Mouse (Mus musculus) thymus, adult 2 months (tissue): ENCODE results near the gene Fam160a1. TPM values are rescaled to one million over a fixed set of nuclear protein-coding genes. Genes with fewer than 3 reads are reported as not detected.

Source experiments
- DNase-seq: peaks from one replicate; pipeline ENCODE4 v3.0.0; 2021
- H3K27ac ChIP-seq: fragments of 200-500 bp; 2 replicates; pipeline ENCODE4 v1.5.1; 2012; ENCODE audit warnings: low read length, control low read depth; ENCODE audit not compliant: control insufficient read depth, insufficient read depth
- H3K27me3 ChIP-seq: fragments of 200-500 bp; 2 replicates; pipeline ENCODE4 v1.6.1; 2012; ENCODE audit warnings: mild to moderate bottlenecking, low read length, moderate library complexity, mixed read lengths; ENCODE audit not compliant: control insufficient read depth, insufficient read depth
- H3K36me3 ChIP-seq: fragments of 200-500 bp; 2 replicates; pipeline ENCODE4 v1.6.1; 2012; ENCODE audit warnings: mild to moderate bottlenecking, low read length, moderate library complexity; ENCODE audit not compliant: control insufficient read depth, insufficient read depth
- H3K4me1 ChIP-seq: fragments of 200-500 bp; replicated peaks from 2 replicates; pipeline ENCODE4 v1.6.1; 2012; ENCODE audit warnings: low read length; ENCODE audit not compliant: control insufficient read depth, insufficient read depth
- H3K4me3 ChIP-seq: fragments of 200-500 bp; 2 replicates; pipeline ENCODE4 v1.5.1; 2012; ENCODE audit warnings: mild to moderate bottlenecking, low read length, control low read depth, moderate library complexity; ENCODE audit not compliant: control insufficient read depth, insufficient read depth
- CTCF ChIP-seq: fragments of 200-500 bp; IDR thresholded peaks from 2 replicates; pipeline ENCODE4 v1.5.1; 2012; ENCODE audit warnings: mild to moderate bottlenecking, control low read depth, low read length, moderate library complexity, borderline replicate concordance; ENCODE audit not compliant: control insufficient read depth, poor library complexity, insufficient read depth; ENCODE audit errors: extremely low read depth
- POLR2A ChIP-seq: fragments of 200-500 bp; IDR thresholded peaks from 2 replicates; pipeline ENCODE4 v1.6.1; 2012; ENCODE audit warnings: mild to moderate bottlenecking, low read length, control low read depth, moderate library complexity; ENCODE audit not compliant: control insufficient read depth, poor library complexity, insufficient read depth; ENCODE audit errors: extremely low read depth
- WGBS: fragments of 180-500 bp; shearing (Covaris S2); methylation state at CpG from one replicate; pipeline ENCODE4 v1.1.7; 2018; 5-methylcytosine and 5-hydroxymethylcytosine counted together
- polyA plus RNA-seq: library from polyadenylated mRNA; depleted of rRNA; stranded (reverse); fragments of >200 nt; gene quantifications from 2 replicates; pipeline ENCODE4 v1.2.3, GENCODE M21; 2012

Gene Fam160a1
- polyA plus RNA-seq, 1 experiment = 5.4 TPM

DNA sequence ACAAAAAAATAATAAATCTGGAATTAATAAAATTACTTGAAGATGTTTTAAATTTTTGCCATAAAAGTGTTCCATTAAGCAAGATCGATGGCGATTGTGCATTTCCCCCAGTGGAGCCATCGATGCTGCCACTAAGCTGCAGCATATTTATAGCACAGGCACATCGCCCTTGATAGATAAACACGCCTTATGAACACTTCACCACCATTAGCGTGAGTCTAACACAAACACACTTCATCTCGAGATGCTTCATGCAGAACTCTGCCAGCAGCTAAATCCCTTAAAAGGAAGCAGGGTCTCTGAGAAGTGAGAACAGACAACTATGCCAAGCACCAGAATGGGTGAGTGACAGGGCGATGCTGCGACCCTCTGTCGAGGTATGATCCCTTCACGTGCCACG lies 150.4 kb downstream of the Fam160a1 start:
- Histone ChIP-seq H3K4me3 (no peak overlapping the region), H3K4me1 (no peaks in the 10 kb centered on the region), H3K36me3 (no peaks in the 10 kb centered on the region), H3K27ac (no peak overlapping the region), H3K27me3 (no peaks in the 10 kb centered on the region)
- 93% methylated on average over 12 of the region's 12 CpGs for WGBS
- TF ChIP-seq CTCF = no peak
- TF ChIP-seq POLR2A = no peak
- no peak for DNase-seq

DNA sequence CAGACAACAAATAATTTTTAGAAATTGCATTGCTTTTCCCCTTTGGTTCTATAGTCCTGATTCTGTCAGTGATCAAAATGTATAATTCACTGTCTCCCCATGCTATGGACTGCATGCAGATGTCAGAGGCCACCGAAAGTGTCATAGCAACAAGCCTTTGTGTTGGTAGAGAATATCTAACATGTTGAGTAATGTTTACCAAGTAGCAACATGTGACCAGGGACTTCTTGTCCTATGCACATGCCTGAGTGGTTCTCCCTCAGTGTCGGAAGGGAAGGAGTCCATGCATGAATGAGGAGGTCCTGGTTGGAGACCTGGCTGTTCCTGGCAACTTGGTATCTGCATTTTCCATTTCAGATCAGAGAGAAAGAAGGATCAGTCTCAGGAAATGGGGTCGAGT lies 150.9 kb downstream of the Fam160a1 start:
- no peak for DNase-seq
- H3K27ac ChIP-seq = no peak overlapping the region
- WGBS = 87% methylated on average over 3 of the region's 3 CpGs
- TF ChIP-seq POLR2A = no peak
- TF ChIP-seq CTCF = no peak
- H3K4me1 ChIP-seq = no peaks in the 10 kb centered on the region
- H3K36me3 ChIP-seq = no peaks in the 10 kb centered on the region
- H3K27me3 ChIP-seq = no peaks in the 10 kb centered on the region
- no peak overlapping the region for H3K4me3 ChIP-seq

DNA sequence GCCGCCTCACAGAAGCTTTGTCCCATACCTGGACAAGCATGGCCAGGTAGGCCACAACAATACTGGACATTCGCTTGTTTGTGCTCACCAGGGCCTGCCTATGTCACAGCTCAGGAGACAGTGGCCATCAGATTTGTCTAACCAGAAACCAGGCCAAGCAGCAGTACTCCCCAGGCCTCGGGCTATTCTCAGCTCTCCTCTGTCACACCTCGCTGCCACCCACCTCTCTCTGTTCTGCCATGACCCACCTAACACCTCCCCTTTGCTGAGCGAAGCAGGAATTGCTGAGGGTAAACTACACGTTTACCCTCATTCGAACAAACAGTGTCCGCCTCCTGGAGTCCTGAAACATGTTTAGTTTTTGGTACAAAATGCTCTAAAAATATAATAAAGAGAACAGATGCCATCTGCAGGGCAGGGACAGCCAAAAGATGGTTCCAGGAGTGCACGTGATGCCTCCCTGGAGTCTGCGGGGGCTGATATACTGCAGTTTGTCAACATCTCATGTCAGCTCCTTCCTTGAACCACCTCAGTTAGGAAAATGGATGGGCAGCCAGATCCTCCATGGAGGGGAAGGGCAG lies 152.4 kb downstream of the Fam160a1 start:
- TF ChIP-seq POLR2A (no peak), CTCF (no peak)
- DNase-seq = no peak
- no peaks in the 10 kb centered on the region for H3K36me3 ChIP-seq
- H3K27ac ChIP-seq = no peak overlapping the region
- no peaks in the 10 kb centered on the region for H3K27me3 ChIP-seq
- 91% methylated on average over 10 of the region's 10 CpGs for WGBS
- no peaks in the 10 kb centered on the region for H3K4me1 ChIP-seq
- H3K4me3 ChIP-seq = no peak overlapping the region

DNA sequence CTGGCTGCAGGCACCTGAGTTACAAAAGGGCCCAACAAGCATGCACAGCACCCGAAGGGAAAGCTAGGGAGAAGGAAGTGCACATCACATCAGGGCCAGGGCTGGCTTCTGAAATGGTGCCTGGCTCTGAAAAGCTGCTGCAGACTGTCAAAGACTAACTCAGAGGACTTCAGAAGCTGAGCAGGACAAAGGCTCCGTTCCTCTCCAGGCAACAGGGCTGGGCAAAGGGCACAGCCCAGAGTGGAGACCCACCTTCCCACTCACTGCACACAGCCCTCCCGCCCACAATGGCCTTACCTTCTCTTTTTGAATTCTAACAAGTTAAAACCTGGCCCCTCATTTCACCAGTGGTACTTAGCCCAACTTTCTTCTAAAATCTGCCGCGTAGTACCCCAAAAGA lies 153.3 kb downstream of the Fam160a1 start:
- no peak for TF ChIP-seq CTCF
- no peak for TF ChIP-seq POLR2A
- no peaks in the 10 kb centered on the region for H3K36me3 ChIP-seq
- H3K27ac ChIP-seq = no peak overlapping the region
- no peaks in the 10 kb centered on the region for H3K4me1 ChIP-seq
- no peaks in the 10 kb centered on the region for H3K27me3 ChIP-seq
- WGBS = 81% methylated on average over 5 of the region's 5 CpGs
- no peak for DNase-seq
- no peak overlapping the region for H3K4me3 ChIP-seq

DNA sequence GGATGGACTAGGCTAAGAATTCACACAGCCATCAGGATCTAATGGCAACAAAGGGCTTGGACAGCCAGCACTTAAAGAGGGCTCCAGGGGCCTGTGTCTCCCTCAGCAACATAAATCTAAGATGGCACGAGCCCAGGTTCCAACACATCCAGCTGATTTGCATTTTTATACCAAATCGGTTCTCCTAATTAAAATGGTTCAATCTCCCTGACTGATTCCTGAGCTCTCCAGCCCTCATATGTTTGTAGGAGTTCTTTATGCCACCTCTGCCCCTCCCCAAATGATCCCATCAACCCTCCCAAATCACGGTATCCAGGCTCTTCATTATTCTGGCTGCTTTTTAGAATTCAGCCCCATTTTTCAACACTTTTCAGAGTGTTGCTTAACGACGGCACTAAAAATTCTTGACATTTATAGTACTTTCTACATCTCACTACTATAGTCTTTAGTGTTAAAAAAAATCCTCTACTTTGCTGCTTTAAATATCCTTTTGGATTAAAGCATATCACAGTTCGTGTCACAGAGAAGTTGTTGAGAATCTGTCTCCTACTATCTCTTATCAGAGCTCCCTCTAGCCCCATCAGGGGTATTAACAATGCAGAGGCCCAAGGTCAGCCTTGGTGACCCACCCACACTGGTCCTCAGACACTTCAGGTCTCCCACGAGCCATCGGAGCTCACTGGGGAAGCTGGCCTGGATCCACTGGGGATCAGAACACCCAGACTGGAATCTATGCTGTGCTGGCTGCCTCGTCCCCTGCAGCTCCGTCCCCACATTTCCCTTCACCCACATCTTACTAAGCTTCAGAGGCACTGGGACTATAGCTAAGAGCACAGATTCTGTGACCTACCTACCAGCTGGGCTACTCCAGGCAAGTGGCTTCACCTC lies 154.9 kb downstream of the Fam160a1 start:
- no peak overlapping the region for H3K27ac ChIP-seq
- no peaks in the 10 kb centered on the region for H3K27me3 ChIP-seq
- H3K36me3 ChIP-seq = no peaks in the 10 kb centered on the region
- no peaks in the 10 kb centered on the region for H3K4me1 ChIP-seq
- TF ChIP-seq CTCF = no peak
- TF ChIP-seq POLR2A = no peak
- no peak for DNase-seq
- no peak overlapping the region for H3K4me3 ChIP-seq
- WGBS = 89% methylated on average over 10 of the region's 10 CpGs

DNA sequence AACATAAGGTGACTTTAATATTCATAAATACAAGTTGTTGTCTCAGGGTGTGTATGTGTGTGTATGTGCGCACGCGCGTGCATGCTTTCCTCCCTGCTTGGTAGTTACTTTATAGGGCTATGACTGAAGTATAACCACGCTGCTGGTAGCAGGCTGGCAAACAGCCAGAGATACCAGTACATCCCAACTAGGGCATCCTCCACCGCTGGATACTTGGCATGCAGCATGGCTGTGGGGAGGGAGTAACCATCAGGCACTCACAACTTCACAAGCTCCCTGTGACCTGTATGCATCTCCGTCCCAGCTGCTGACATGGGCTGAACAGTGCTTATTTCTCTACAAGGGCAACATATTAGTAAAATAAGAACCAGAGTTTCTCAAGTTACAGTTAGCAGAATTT lies 157.4 kb downstream of the Fam160a1 start:
- Histone ChIP-seq H3K27me3 (no peaks in the 10 kb centered on the region), H3K4me3 (no peak overlapping the region), H3K4me1 (no peaks in the 10 kb centered on the region), H3K36me3 (no peaks in the 10 kb centered on the region), H3K27ac (no peak overlapping the region)
- 90% methylated on average over 7 of the region's 7 CpGs for WGBS
- TF ChIP-seq POLR2A (no peak), CTCF (no peak)
- no peak for DNase-seq
